Mouse (Mus musculus) forebrain, postnatal 0 days (tissue): ENCODE data around the gene Opa1. TPM values are rescaled to one million over a fixed set of nuclear protein-coding genes. Genes with fewer than 3 reads are reported as not detected.
A peak's percentile ranks its signal among the peaks of the same experiment; 100 is the strongest.

Experiments used
- ATAC-seq: fragments of 200-750 bp; cut with Nextera tagmentation; 2 replicates; pipeline ENCODE4 v1.8.0; 2017; ENCODE audit warnings: mild to moderate bottlenecking, moderate library complexity
- DNase-seq: peaks from one replicate; pipeline ENCODE4 v3.0.0-alpha.2; 2015
- H3K27ac ChIP-seq: fragments of 300-500 bp; sonication (generic); 2 replicates; pipeline ENCODE4 v1.5.1; 2014; ENCODE audit warnings: low read depth, mild to moderate bottlenecking, antibody characterized with exemption, low read length, moderate library complexity, mixed read lengths
- H3K27me3 ChIP-seq: fragments of 300-500 bp; sonication (generic); 2 replicates; pipeline ENCODE4 v1.6.1; 2014; ENCODE audit warnings: mild to moderate bottlenecking, low read length, mixed read lengths; ENCODE audit not compliant: insufficient read depth
- H3K36me3 ChIP-seq: fragments of 300-500 bp; sonication (generic); 2 replicates; pipeline ENCODE4 v1.6.1; 2014; ENCODE audit warnings: mild to moderate bottlenecking, moderate library complexity; ENCODE audit not compliant: insufficient read depth
- H3K4me1 ChIP-seq: fragments of 300-500 bp; sonication (generic); 2 replicates; pipeline ENCODE4 v1.6.1; 2014; ENCODE audit warnings: antibody characterized with exemption; ENCODE audit not compliant: insufficient read depth
- H3K4me2 ChIP-seq: fragments of 300-500 bp; sonication (generic); 2 replicates; pipeline ENCODE4 v1.6.1; 2014; ENCODE audit warnings: low read depth, mild to moderate bottlenecking, moderate library complexity
- H3K4me3 ChIP-seq: fragments of 300-500 bp; sonication (generic); 2 replicates; pipeline ENCODE4 v1.5.1; 2014; ENCODE audit warnings: low read depth, low read length, mixed read lengths
- H3K9ac ChIP-seq: fragments of 300-500 bp; sonication (generic); 2 replicates; pipeline ENCODE4 v1.6.1; 2014; ENCODE audit warnings: mild to moderate bottlenecking
- H3K9me3 ChIP-seq: fragments of 300-500 bp; sonication (generic); 2 replicates; pipeline ENCODE4 v1.6.1; 2016; ENCODE audit warnings: low read length
- CTCF ChIP-seq: sonication (generic); IDR thresholded peaks from 2 replicates; pipeline ENCODE4 v1.5.1; 2016; ENCODE audit warnings: antibody characterized with exemption, control low read depth, low read depth
- WGBS: fragments of 180-500 bp; shearing (Covaris S2); extraction: QIAGEN DNeasy Blood & Tissue Kit; methylation state at CpG from one replicate; pipeline ENCODE4 v1.1.7; 2014; 5-methylcytosine and 5-hydroxymethylcytosine counted together
- polyA plus RNA-seq: library from polyadenylated mRNA; unstranded; fragments of >200 nt; fragmentation: Nextera tagmentation; extraction: Ambion mirVana; gene quantifications from 2 replicates; pipeline ENCODE4 v1.2.1, GENCODE M21; 2015
- total RNA-seq: library from RNA; depleted of rRNA; stranded (reverse); fragments of >200 nt; gene quantifications from 2 replicates; pipeline ENCODE4 v1.2.3, GENCODE M21; 2014

Opa1 gene
- total and polyA plus RNA-seq, 2 experiments from 2014 or later: 42.8 to 99.9 TPM

GRCm38 (mm10) chr16:29644871-29645270 is 65.7 kb downstream of the Opa1 start:
- no peak for TF ChIP-seq CTCF
- Histone ChIP-seq H3K4me3 (no peak overlapping the region), H3K27ac (no peak overlapping the region), H3K36me3 (peaks cover 23% of the 10 kb centered on the region), H3K9ac (no peak overlapping the region), H3K27me3 (no peaks in the 10 kb centered on the region), H3K9me3 (no peaks in the 10 kb centered on the region), H3K4me2 (no peak overlapping the region), H3K4me1 (no peaks in the 10 kb centered on the region)
- ATAC-seq: no peak
- 64% methylated on average over 3 of the region's 3 CpGs for WGBS
- DNase-seq: no peak

GRCm38 (mm10) chr16:29646202-29646601 is 67.1 kb downstream of the Opa1 start:
- Histone ChIP-seq H3K27me3 (no peaks in the 10 kb centered on the region), H3K9ac (no peak overlapping the region), H3K4me1 (no peaks in the 10 kb centered on the region), H3K36me3 (peaks cover 23% of the 10 kb centered on the region), H3K4me3 (no peak overlapping the region), H3K4me2 (no peak overlapping the region), H3K27ac (no peak overlapping the region), H3K9me3 (no peaks in the 10 kb centered on the region)
- no peak for TF ChIP-seq CTCF
- no peak for ATAC-seq
- DNase-seq: no peak

- WGBS: 69% methylated on average over 9 of the region's 9 CpGs
- H3K27me3 ChIP-seq: no peaks in the 10 kb centered on the region
- H3K9ac ChIP-seq: no peak overlapping the region
- H3K4me3 ChIP-seq: no peak overlapping the region
- DNase-seq: no peak
- H3K9me3 ChIP-seq: no peaks in the 10 kb centered on the region
- H3K4me2 ChIP-seq: no peak overlapping the region
- no peak for ATAC-seq
- H3K27ac ChIP-seq: no peak overlapping the region
- peaks cover 4% of the 10 kb centered on the region; the same call in 1 of the 2 replicates for H3K36me3 ChIP-seq
- H3K4me1 ChIP-seq: peaks cover 14% of the 10 kb centered on the region
- TF ChIP-seq CTCF: no peak
These were observed 77.2 kb downstream of the Opa1 start for GRCm38 (mm10) chr16:29656187-29656825.

- TF ChIP-seq CTCF: no peak
- peaks cover 1% of the 10 kb centered on the region; the same call in 1 of the 2 replicates for H3K36me3 ChIP-seq
- no peak overlapping the region for H3K4me3 ChIP-seq
- H3K9me3 ChIP-seq: no peaks in the 10 kb centered on the region
- ATAC-seq (no peak), DNase-seq (peak; percentile 40)
- peaks cover 14% of the 10 kb centered on the region for H3K4me1 ChIP-seq
- H3K27ac ChIP-seq: peak overlapping the region; percentile 79; the same call in 1 of the 2 replicates
- H3K9ac ChIP-seq: no peak overlapping the region
- no peak overlapping the region for H3K4me2 ChIP-seq
- no peaks in the 10 kb centered on the region for H3K27me3 ChIP-seq
- whole genome bisulfite sequencing: 28% methylated on average over 10 of the region's 10 CpGs
These were observed 77.8 kb downstream of the Opa1 start for GRCm38 (mm10) chr16:29656901-29657300.

GRCm38 (mm10) chr16:29657650-29658548 is 78.8 kb downstream of the Opa1 start:
- ATAC-seq (peak; percentile 81), DNase-seq (peak; percentile 80)
- no peaks in the 10 kb centered on the region for H3K27me3 ChIP-seq
- TF ChIP-seq CTCF: peak; percentile 56
- H3K4me3 ChIP-seq: peak overlapping the region; percentile 16
- peak overlapping the region; percentile 26; the same call in 1 of the 2 replicates for H3K9ac ChIP-seq
- peak overlapping the region; percentile 48 for H3K4me2 ChIP-seq
- H3K9me3 ChIP-seq: no peaks in the 10 kb centered on the region
- WGBS: 4% methylated on average over 18 of the region's 18 CpGs
- peaks cover 14% of the 10 kb centered on the region for H3K4me1 ChIP-seq
- peak overlapping the region; percentile 79 for H3K27ac ChIP-seq
- no peaks in the 10 kb centered on the region for H3K36me3 ChIP-seq

- DNase-seq (no peak), ATAC-seq (no peak)
- Histone ChIP-seq H3K4me2 (no peak overlapping the region), H3K36me3 (no peaks in the 10 kb centered on the region), H3K4me1 (peaks cover 14% of the 10 kb centered on the region), H3K9ac (no peak overlapping the region), H3K4me3 (no peak overlapping the region), H3K27me3 (no peaks in the 10 kb centered on the region), H3K27ac (peak overlapping the region; percentile 79), H3K9me3 (no peaks in the 10 kb centered on the region)
- no peak for TF ChIP-seq CTCF
- WGBS: 41% methylated on average over 13 of the region's 13 CpGs
These were observed 80.1 kb downstream of the Opa1 start for GRCm38 (mm10) chr16:29659101-29659810.
